Mouse (Mus musculus) thymus, adult 2 months (tissue): Measurements from ENCODE around the gene 1700020D05Rik.

Experiments
- CTCF ChIP-seq: fragments of 200-500 bp; IDR thresholded peaks from 2 replicates; pipeline ENCODE4 v1.5.1; 2012; ENCODE audit warnings: mild to moderate bottlenecking, control low read depth, low read length, moderate library complexity, borderline replicate concordance; ENCODE audit not compliant: control insufficient read depth, poor library complexity, insufficient read depth; ENCODE audit errors: extremely low read depth
- POLR2A ChIP-seq: fragments of 200-500 bp; IDR thresholded peaks from 2 replicates; pipeline ENCODE4 v1.6.1; 2012; ENCODE audit warnings: mild to moderate bottlenecking, low read length, control low read depth, moderate library complexity; ENCODE audit not compliant: control insufficient read depth, poor library complexity, insufficient read depth; ENCODE audit errors: extremely low read depth

DNA sequence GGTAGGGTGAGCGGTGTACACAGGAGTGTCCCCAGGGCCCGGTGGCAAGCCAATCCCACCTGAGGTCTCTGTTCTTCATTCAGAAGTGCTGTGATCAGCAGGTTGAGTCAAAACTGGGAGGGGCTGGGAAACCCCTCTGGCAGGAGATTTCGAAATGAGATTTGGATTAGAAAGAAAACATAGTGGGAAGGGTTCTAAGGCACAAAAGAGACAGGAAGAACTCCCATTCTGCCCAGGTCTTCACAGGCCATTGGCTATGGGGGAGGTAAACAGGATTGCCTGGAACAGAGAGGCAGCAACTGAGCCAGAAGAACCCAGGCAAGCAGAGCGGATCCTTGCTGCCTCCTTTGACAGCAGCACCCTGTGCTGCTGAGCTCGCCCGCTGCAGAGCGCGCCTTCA lies 35.2 kb upstream of the 1700020D05Rik start:
- TF ChIP-seq CTCF (no peak), POLR2A (no peak)
